Mouse (Mus musculus) embryonic stem cell, embryonic (primary cell): ENCODE measurements around the gene Fam120a.

ENCODE experiments used
- CTCF ChIA-PET, 4 experiments: fragments of 300-600 bp in 2 of 4; fragments of 350-600 bp in 2 of 4; sonication (Branson Sonifier 250); formaldehyde crosslinking; loops; one replicate each; lab custom pipeline; 2022; ENCODE audit warnings: inconsistent platforms in 2 of 4; lab: Charles Lee
- POLR2A ChIA-PET, 4 experiments: fragments of 300-600 bp in 2 of 4; fragments of 350-600 bp in 2 of 4; sonication (Branson Sonifier 250); formaldehyde crosslinking; loops; one replicate each; lab custom pipeline; 2022; ENCODE audit warnings: antibody characterized with exemption in 4 of 4, inconsistent platforms in 1 of 4; lab: Charles Lee

Fam120a gene

GRCm38 (mm10) chr13:48941773-48942172, 26.0 kb downstream of the Fam120a start:
- ChIA-PET POLR2A (interaction anchor here in 1 of 4 experiments (1.6 to 1.9 kb wide), 3 partner anchors 9 to 74 kb away, joined by 4 to 6 read pairs (median 5); no protein-coding TSS in a partner anchor), CTCF (no interaction called here)

GRCm38 (mm10) chr13:48934597-48934996, 33.2 kb downstream of the Fam120a start:
- ChIA-PET CTCF (no interaction called here), POLR2A (interaction anchor here in 3 of 4 experiments (0.6 to 1.2 kb wide), 3 partner anchors 12 to 33 kb away, joined by 3 to 4 read pairs (median 4); partner anchors contain the start of gene Fam120a (in 1 of the 3))

- POLR2A ChIA-PET: interaction anchor here in 2 of 4 experiments (0.6 to 1.1 kb wide), 6 partner anchors 10 to 911 kb away, joined by 3 to 4 read pairs (median 3); no protein-coding TSS in a partner anchor
- CTCF ChIA-PET: no interaction called here
Measured at GRCm38 (mm10) chr13:48932692-48933091, 35.1 kb downstream of the Fam120a start.

GRCm38 (mm10) chr13:48931687-48932086, 36.1 kb downstream of the Fam120a start:
- POLR2A ChIA-PET: interaction anchor here in 2 of 4 experiments (0.6 to 2.0 kb wide), 4 partner anchors 9 to 477 kb away, joined by 3 to 5 read pairs (median 3); no protein-coding TSS in a partner anchor

DNA sequence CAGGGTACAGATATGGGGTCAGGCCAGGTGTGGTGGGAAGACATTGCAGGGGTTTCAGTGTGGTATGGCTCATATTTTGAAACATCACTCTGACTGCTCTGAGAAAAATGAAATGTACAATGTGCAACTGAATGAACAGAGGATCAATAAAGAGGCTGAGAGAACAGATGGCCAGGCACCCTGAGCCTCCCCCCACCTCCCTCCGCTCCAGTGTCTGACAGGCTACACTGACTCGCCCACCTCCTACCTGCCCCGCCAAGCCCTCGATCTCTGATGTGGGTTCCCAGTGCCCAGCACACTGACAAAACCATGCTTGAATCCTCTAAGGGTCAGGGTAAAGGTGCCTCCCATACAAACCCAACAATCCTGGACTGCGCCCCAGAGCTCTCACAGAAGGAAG, 36.6 kb downstream of the Fam120a start:
- ChIA-PET CTCF (no interaction called here), POLR2A (interaction anchor here in 2 of 4 experiments (0.6 to 2.0 kb wide), 3 partner anchors 15 to 478 kb away, joined by 3 to 5 read pairs (median 3); no protein-coding TSS in a partner anchor)

More at GRCm38 (mm10) chr13:48931687-48932086, 36.1 kb downstream of the Fam120a start:
- CTCF ChIA-PET: no interaction called here

DNA sequence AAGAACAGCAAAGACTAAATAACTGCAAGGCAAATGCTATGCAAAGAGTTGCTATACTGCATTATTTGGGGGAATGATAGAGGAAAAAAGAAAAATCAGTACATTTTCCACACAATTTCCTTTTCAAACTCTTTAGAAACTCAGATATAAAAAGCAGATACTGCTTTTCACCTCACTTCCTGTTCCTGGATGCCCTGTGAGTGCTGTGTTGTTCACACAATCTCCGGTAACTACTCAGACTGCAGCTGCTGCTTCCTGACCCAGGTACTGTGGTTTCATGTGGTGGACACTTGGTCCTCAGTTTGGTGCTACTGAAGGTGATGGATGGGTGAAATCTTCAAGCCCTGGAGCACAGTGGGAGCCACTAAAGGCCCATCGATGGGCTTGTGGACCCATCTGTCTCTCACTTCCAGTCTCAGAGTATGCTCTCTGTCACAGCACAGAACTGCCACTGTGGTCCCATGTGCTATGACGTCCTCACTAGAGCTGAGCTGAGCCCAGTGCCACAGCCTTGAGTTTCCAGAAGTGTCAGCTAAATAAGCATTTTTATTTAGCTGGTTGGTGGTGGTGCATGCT, 38.2 kb downstream of the Fam120a start:
- ChIA-PET POLR2A (interaction anchor here in 1 of 4 experiments (1.1 kb wide), 1 partner anchor 11 kb away, joined by 4 read pairs; no protein-coding TSS in a partner anchor), CTCF (no interaction called here)

DNA sequence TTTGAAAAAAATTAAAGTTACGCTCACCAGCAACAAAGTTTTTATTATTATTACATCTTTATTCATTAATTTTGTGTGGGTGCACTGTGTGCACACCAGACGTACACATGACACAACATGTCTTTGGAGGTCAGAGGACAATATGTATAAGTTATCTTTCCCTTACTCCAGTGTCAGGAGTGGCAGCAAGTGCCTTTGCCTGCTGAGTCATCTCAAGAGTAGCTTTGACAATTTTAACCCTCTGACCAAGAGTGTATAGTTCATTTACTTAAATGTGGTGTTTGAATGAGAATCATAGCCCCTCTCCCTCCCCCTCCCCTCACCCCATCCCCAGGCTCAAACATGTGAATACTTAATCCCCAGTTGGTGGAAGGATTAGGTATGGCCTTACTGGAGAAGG, 40.2 kb downstream of the Fam120a start:
- ChIA-PET POLR2A (interaction anchor here in 3 of 4 experiments (0.6 to 1.6 kb wide), 7 partner anchors 9 to 71 kb away, joined by 3 to 5 read pairs (median 3); no protein-coding TSS in a partner anchor), CTCF (interaction anchor here in 1 of 4 experiments (0.6 kb wide), 1 partner anchor 50 kb away, joined by 4 read pairs; no protein-coding TSS in a partner anchor)

DNA sequence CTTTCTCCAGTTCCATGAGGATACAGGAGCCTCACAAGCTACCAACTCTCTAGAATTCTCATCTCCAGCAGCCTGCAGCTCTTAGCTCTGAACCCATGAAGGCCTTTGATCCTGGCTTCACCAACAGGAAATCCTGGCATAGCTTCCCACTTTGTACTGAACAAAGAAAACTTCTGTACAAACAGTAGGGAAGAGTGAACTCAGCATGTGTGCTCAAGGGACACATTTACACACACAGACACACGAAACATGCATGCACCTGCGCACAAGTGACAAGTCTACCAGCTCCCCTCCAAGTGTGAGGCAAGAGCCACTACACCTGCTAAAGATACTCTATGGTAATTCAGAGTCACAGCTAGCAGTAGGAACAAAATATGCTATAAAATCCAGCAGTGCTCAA, 45.1 kb downstream of the Fam120a start:
- POLR2A ChIA-PET: interaction anchor here in 2 of 4 experiments (0.5 to 1.4 kb wide), 9 partner anchors 9 to 72 kb away, joined by 3 to 5 read pairs (median 3); no protein-coding TSS in a partner anchor
- CTCF ChIA-PET: interaction anchor here in 3 of 4 experiments (0.5 to 0.9 kb wide), 3 partner anchors 28 to 250 kb away, joined by 3 to 7 read pairs (median 3); no protein-coding TSS in a partner anchor

- ChIA-PET POLR2A (no interaction called here), CTCF (no interaction called here)
Measured at GRCm38 (mm10) chr13:48921256-48921655, 46.6 kb downstream of the Fam120a start.

DNA sequence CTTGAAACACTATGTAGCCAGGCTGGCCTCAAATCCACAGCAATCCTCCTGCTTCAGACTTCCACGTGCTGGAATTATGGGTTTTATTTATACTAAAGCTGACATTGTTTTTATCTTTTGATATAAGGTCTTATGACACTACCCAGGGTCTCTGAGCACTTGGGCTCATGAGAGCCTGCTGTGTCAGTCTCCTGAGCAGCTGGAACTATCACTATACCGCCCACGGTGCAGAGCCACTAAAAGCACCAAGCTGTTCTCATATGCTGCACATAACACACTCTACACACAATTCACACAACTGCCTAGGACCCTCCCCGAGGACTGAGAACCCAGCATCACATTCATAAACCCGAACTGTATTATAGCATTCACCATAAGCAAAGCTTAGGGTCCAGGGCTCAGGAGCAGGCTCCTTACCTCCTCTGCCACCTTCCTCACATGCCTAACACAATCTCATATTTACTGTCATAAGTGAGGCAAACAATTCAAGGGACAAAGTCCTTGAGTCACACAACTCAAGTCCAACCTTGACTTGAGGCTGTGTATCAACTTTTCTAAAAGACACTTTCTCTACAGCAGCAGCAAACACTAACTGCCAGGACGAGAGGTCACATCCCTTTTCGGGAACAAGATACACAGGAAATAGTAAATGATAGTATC, 47.9 kb downstream of the Fam120a start:
- CTCF ChIA-PET: interaction anchor here in 1 of 4 experiments (0.6 kb wide), 1 partner anchor 82 kb away, joined by 5 read pairs; no protein-coding TSS in a partner anchor
- POLR2A ChIA-PET: interaction anchor here in 2 of 4 experiments (0.5 to 1.0 kb wide), 4 partner anchors 16 to 51 kb away, joined by 3 to 5 read pairs (median 4); no protein-coding TSS in a partner anchor

DNA sequence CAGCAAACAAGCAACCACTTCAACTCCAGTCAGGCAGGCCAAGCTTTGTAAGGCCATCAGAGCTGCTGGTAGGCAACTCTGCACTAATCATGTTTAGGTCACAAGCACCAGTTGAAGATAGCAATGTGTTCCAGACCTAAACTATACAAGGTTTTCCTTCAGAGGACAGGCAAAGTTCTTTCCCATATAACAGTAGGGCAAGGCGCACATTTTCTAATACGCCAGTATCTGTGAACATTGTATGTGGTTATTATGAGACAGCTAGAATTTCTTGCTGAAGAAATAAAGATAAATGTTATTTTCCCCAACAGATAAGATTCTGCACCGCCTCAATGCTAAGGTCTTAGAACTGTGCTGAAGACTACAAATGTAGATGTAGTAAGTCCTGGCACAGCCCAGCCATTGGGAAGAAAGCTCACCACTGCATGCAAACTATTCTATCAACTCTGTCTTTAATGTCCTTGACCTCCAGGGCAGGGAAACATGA, 50.7 kb downstream of the Fam120a start:
- POLR2A ChIA-PET: interaction anchor here in 2 of 4 experiments (0.6 to 4.1 kb wide), 12 partner anchors 8 to 251 kb away, joined by 3 to 17 read pairs (median 4); no protein-coding TSS in a partner anchor

DNA sequence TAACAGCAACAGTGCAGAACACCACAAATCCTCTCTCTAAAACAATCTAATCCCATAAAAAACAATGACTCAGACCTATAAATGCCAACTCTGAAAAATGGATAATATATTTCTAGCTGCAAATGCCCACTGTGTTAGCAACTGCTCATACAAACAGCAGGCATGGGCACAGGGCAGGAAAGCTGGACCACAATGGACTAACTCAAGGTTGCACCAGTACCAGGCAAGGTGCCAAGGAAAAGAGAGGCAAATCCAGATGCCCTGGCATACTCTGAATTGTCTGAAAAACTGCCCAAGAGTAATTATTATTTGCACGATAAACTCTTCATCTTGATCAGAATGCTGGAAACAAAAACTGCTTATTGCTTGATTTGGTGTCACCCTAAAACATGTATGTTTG, 54.1 kb downstream of the Fam120a start:
- ChIA-PET CTCF (no interaction called here), POLR2A (no interaction called here)

More for the DNA sequence above, 50.7 kb downstream of the Fam120a start:
- CTCF ChIA-PET: interaction anchor here in 2 of 4 experiments (1.4 to 1.5 kb wide), 2 partner anchors 10 to 135 kb away, joined by 4 read pairs; no protein-coding TSS in a partner anchor

GRCm38 (mm10) chr13:48913141-48913540, 54.7 kb downstream of the Fam120a start:
- CTCF ChIA-PET: no interaction called here
- POLR2A ChIA-PET: no interaction called here

DNA sequence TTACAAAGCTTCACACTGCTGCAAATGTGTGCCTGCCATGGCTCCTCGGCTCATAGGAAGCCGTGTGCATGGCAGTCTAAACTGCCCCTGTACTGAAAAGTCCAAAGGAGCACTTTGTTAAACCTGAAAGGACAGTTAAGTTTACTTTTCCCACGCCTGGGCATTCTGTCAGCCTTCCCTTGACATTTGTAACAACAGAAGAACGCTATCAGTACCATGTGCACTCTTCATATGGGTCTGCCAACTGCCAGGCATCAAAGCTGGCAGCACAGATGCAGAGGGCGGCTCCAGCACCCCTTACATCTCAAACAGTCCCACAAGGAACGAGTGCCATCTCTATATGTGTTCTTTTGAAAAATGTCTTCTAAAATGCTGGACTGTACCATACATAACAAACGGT, 56.4 kb downstream of the Fam120a start:
- CTCF ChIA-PET: no interaction called here

GRCm38 (mm10) chr13:48905458-48905857, 62.4 kb downstream of the Fam120a start:
- POLR2A ChIA-PET: interaction anchor here in 2 of 4 experiments (0.6 to 1.9 kb wide), 9 partner anchors 9 to 799 kb away, joined by 3 to 6 read pairs (median 3); no protein-coding TSS in a partner anchor
- CTCF ChIA-PET: no interaction called here

More for the DNA sequence above, 56.4 kb downstream of the Fam120a start:
- POLR2A ChIA-PET: no interaction called here

- POLR2A ChIA-PET: interaction anchor here in 2 of 4 experiments (0.8 to 1.9 kb wide), 11 partner anchors 9 to 52 kb away, joined by 3 to 6 read pairs (median 4); no protein-coding TSS in a partner anchor
Measured at GRCm38 (mm10) chr13:48895376-48895775, 72.4 kb downstream of the Fam120a start.

GRCm38 (mm10) chr13:48890260-48890960, 77.4 kb downstream of the Fam120a start:
- POLR2A ChIA-PET: interaction anchor here in 2 of 4 experiments (0.8 to 4.2 kb wide), 6 partner anchors 8 to 344 kb away, joined by 3 to 22 read pairs (median 4); no protein-coding TSS in a partner anchor
- CTCF ChIA-PET: no interaction called here

More at GRCm38 (mm10) chr13:48895376-48895775, 72.4 kb downstream of the Fam120a start:
- CTCF ChIA-PET: interaction anchor here in 2 of 4 experiments (0.5 to 0.6 kb wide), 2 partner anchors 86 to 263 kb away, joined by 4 to 6 read pairs; no protein-coding TSS in a partner anchor

- ChIA-PET POLR2A (interaction anchor here (0.5 to 2.7 kb wide), 56 partner anchors 9 to 692 kb away, joined by 3 to 22 read pairs (median 3); no protein-coding TSS in a partner anchor), CTCF (interaction anchor here in 1 of 4 experiments (0.5 to 0.9 kb wide), 2 partner anchors 13 to 22 kb away, joined by 3 read pairs; no protein-coding TSS in a partner anchor)
Measured at GRCm38 (mm10) chr13:48878534-48878933, 89.3 kb downstream of the Fam120a start.
